Mouse (Mus musculus) left cerebral cortex, adult 18-20 months (tissue): ENCODE results near the gene AC131692.1. TPM values are rescaled to one million over a fixed set of nuclear protein-coding genes. Genes with fewer than 3 reads are reported as not detected.
A peak's percentile ranks its signal among the peaks of the same experiment; 100 is the strongest.

Experiments
- DNase-seq, 2 experiments: peaks; one replicate each; pipeline ENCODE4 v3.0.0; 2021 to 2022; ENCODE audit warnings: low spot score in 2 of 2, mixed read lengths in 1 of 2
- total RNA-seq, 2 experiments: library from RNA; stranded (reverse); gene quantifications; 2 replicates each; pipeline ENCODE4 v1.2.3; 2021

Gene AC131692.1
- total RNA-seq, 2 experiments from 2014 or later, result not detected

DNA sequence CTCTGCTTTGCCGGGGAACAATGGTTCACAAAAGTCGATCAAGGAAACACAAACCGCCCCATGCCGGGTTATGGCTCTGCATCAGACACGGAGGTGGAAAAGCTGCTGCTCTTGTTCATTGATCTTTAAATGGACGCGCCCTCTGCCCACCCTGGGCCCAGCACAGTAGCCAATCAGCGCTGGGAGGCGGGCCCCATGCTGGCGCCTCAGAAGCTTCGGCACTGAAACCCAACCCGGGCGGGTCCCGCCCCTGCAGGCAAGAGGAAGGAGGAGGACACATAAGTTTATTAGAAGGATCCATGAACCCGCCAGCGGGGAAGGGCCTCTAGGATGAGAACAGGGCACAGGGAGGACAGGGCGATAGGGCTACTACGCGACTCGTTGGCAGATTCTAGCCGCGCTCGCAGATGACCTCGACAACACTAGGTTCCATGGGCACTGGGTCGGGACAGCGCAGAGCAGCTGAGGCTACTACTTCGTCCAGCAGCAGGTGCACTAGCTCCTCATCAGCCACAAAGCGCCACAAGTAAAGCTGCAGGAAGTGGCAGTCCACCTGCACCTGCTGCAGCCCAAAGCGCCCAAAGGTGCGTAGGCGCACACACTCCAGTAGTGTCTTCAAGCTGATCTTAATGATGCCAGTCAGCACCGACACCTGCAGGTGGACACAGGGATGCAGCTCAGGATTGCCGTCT, 26.3 kb upstream of the AC131692.1 start, which contains the start of gene Tm7sf2:
Tm7sf2 (minus strand) TSS at position 650 of the 692 bp plus-strand sequence.
- DNase-seq, result peak; percentile 78 to 87

DNA sequence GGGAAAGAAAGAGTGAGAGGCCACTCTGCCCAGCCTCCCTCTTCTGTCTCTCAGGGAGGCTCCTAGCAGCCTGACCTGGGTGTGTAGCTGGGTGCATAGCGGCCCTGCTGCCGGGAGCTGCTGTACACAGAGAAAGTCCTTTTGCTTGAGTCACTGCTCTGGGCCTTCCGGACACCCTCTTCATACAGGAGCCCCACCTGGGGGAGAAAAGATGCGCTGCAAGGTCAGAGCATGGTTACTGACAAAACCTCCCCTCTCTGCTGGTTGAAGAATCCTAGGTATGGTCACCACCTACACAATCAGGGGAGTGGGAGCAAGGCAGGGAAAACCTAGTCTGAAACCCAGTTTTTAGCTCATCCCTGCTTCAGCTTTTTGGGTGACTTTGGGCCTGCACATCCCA, 25.3 kb upstream of the AC131692.1 start:
- DNase-seq, result no peak

DNA sequence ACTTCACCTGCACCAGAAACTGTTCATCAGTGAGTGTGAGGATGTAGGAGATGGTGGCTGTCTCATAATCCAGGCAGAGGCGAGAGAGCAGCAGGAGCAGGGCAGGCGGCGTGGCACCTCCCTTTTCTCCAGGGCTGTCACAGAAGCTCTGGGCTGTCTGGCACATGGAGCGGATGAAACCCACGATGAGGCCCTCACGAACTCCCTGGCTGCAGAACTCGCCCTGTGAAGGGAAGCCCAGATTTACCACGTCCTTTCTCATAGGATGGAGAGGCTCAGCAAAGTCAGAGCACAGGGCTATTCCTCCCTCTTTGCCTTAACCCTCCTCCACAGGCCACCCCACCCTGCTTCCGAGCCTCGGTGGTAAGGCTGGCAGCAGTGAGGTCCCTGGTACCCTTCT, 24.4 kb upstream of the AC131692.1 start:
- no peak for DNase-seq

DNA sequence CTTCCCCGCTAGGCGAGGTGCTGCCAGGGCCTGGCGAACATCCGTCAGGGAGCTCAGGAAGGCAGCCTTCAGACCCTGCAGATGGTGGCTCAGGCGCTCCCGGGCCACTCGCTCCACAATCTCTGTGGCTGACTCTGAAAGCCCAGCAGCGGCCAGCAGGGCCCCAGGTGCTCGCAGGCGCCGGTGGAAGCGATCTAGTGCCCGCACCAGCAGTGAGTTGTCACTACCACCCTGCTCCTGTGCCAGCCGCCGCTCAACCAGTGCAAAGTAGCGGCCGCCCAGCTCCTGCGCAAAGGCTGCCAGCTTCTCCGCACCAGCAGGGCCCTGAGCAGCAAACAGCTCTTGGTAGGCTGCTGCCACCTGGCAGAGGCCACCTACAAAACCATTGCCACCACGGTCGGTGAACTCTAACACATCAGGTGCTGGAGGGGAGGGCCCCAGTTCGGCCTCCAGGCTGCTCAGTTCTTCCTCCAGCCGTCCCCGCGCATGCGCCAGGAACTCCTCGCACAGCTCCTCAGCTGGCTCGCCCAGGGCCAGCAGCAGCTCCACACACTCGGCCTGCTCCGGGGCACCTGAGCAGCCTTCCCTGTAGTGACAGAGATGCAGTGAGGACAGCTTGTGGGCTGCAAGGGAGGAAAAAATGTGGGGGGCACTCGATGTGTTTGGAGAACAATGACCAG, 23.5 kb upstream of the AC131692.1 start:
- no peak for DNase-seq

DNA sequence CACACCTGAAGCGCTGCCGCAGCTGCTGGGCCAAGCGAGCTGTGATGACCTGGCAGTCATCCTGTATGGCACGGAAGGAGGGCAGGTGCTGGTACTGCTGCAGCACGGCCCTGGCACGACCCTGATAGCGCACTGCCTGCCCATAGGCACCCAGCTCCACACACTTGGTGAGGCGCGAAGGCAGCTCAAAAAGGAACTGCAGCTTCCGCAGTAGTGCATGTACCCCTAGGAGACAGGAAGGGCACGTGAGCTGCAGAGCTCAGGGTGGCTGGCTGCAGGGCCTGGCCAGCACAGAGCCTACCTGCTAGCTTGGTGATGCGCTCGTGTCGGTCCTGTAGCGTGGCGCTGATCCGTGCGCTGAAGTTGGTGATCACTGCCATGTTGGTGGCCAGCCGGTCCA, 23.0 kb upstream of the AC131692.1 start:
- DNase-seq, result no peak

DNA sequence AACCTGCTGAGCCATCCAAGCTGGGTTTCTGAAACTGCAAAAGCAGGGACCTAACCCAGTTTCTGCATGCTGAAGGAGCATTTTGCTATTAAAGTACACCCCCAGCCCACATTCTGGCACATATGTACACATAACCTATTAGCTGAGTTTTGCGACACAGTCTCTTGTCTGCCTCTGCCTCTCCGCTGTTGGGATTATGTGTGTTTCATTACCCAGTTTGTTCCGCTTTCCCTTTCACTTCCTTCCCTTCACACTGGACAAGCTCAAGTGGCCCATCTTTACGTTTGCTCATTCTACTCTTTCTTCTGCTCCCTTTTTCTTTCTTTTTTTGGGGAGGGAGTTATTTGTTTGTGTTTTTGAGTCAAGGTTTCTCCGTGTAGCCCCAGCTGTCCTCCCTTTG, 20.3 kb upstream of the AC131692.1 start:
- DNase-seq, result no peak

DNA sequence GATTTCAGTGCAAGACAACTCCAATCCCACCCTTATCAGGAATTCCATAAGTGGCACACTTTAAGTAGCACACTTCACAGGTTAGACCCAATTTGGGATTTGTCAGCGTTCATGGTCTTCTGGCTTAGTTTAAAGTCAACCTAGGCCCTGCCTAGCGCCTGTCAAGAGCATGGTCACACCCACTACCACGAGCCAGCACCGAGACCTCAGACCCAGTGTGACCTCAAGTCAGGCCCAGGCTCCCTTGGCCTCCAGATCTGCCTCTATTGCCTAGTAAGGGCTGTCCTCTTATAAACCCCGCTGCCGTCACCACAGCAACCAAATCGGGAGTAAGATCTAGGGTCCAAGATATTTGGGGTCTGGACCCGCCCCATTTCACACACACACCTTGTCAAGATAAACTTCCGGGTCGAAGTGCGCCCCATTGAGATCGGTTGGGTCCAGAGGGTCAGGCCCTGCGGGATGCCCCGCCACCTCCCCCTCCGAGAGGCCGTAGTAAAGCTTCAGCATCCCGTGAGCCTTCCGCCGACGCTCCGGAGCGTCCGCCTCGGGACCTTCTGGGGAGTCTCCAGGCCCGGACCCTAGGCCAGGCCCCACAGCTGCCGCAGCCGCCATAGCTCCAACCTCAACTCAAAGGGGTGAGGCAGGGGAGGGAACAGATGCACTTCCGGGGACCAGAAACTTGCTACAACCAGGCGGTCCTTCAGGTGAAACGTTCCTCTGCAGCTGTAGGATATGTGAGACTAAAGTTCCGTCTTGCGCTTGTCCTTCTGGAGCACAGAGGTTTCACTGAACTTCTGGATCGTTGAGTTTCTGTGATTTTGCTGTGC, 17.4 kb upstream of the AC131692.1 start, which contains the start of gene Vps51:
Vps51 (minus strand) TSS at position 668 of the 830 bp plus-strand sequence.
- peak; percentile 87 to 88 for DNase-seq

DNA sequence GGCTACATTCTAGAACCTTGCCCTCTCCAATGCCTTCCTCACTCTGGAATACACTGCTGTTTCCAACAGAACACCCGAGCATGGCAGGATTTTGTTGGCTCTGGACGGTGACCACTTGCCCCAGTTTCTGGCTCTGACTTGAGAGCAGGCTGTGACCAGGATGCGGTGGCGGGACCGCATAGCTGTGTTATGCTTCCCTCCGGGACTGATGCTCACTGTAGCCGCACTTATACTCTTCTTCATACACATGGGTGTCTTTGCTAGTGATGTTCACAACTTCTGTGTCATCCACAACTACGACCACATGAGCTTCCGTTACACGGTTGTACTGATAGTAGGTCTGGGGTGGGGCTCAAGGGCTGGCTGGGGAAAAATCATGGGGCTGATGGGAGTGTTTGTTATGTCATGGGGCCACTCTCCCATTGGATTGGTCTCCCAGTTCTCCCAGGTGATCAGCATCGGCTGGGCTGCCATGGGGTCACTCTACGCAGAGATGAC, 14.2 kb upstream of the AC131692.1 start, which contains the start of gene Tmem262:
Tmem262 (plus strand) TSS at position 51 of the 498 bp plus-strand sequence.
- DNase-seq, result no peak

DNA sequence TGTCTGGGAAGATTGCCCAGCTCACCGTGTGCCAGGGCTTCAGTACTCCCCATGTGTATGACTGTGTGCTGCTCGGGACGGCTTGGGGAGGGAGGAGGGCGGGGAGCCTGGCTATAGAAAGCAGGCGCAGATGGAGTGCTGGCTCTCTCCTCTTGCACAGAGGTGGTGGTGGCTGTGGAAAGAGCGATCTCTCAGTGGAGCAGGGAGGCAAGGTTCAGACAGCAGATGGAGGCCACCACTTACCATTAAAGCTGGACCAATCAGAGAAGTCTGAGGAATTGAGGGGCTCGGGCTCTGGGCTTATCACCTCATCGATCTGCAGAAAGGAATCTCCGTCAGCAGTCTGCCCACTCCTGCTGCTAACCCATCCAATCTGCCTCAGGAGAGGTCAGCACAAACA, 12.1 kb upstream of the AC131692.1 start, which contains the start of gene Gm28374:
Gm28374 (minus strand) TSS at position 101 of the 400 bp plus-strand sequence.
- DNase-seq, result no peak

DNA sequence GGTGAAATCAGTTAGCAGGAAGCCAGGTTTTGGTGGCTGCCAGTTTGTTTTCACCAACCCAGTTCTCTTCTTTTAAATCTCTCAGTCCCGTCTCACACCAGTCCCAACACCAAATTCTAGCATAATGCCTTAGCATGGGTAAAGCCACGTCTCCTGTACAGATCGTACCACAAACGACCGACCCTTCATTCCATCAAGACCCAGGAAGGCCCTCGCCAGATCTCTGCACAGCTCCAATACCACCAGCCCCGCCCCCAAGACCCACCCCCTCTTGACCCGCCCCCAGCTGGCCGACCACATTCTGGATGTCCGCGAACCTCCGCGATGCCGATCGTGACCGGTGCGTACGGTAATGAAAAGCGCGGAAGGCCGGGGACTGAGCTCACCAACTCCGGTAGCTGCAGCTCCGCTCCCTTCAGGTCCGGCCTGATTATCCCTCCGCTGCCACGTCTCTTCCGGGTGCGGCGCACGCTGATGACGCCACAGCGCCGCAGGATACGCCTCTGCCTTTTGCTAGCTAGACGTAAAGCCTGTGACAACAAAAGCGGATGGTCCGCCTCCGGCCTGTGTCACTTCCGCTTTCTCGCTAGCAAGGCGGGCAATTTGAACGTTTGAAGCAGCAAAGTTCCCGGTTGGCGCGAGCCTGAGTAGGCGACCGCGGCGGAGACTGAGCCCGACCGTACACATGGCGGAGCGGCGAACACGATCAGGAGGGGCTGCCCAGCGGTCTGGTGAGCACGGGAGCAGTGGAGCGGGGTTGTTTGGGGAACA, 9.6 kb upstream of the AC131692.1 start, which contains the start of the genes Zfpl1 and Cdca5:
Zfpl1 (minus strand) TSS at position 479 of the 771 bp plus-strand sequence.
Cdca5 (plus strand) TSS at position 506 of the 771 bp plus-strand sequence.
- DNase-seq, result peak; percentile 95 to 96

DNA sequence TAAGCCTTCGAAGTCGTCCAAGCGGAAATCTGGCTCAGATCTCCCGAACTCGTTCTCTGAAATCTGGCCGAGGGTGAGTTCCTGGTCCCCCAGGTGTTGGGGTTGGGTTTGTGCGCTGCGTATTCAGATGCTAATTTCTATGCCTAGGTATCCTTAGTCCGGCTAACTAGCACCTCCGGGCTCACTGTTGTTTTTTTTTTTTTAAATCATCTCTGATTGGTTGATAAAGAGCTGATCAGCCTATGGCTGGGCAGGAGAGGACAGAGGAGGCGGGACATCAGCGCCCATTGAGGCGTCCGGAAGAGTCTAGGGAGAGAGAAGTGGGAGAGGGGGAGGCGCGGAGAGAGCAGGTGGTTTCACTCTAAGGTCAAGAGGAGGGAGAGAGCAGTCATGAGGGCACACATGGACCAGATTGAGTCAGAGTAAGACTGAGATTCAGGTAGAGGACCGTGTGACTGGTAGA, 8.8 kb upstream of the AC131692.1 start:
- DNase-seq, result no peak

DNA sequence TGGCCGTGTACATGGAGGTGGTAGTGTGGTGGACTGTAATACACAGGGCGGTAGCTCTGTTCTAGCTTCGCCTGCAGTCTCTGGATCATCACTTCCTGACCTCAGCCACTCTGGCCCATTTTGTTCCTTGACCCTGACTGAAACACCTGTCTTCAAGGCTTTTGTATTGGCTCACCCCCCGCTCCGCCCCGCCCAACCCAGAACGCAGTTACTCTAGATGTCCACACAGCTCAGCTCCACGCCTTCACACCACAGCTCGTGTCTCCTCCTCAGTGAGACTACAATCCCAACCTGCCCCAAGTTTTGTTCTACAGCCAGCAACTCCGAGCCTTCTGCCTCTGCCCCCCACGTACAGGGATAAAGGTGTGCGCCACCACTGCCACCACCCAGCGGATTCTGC, 5.4 kb upstream of the AC131692.1 start:
- no peak for DNase-seq

DNA sequence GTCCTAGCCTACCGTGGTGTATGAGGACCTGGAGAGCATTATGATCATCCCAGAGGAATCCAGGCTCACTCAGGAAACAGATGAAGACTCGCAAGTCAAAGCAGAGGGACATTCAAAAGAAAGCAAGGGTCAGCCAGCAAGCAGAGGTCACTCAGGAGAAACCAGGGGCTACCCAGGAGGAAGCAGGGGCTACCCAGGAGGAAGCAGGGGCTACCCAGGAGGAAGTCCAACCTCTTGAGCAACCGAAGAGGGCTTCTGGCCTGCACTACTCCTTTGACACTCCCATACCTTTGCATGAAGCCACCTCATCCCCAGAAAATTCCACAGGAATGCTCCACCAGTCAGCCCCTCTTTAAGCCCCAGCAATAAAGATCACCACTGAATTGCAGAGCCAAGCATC, 3.6 kb downstream of the AC131692.1 start:
- DNase-seq, result no peak

DNA sequence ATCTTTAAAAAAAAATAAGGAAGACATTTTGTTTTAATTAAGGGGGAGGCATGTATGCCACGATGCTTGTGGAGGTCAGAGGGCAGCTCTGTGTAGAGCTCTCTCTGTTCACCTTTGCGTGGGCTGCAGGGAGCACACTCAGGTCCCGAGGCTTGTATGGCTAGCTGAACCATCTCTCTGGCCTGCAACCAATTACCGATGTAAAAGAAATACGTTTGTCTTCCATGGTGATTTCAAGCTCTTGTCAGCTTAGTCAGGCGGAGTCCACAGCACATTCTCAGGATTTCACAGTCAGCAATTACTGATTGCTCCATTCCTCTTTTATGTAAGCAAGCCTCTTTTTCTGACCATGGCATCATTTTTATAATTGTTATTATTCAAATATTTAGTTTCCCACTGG, 7.0 kb downstream of the AC131692.1 start:
- DNase-seq, result no peak

DNA sequence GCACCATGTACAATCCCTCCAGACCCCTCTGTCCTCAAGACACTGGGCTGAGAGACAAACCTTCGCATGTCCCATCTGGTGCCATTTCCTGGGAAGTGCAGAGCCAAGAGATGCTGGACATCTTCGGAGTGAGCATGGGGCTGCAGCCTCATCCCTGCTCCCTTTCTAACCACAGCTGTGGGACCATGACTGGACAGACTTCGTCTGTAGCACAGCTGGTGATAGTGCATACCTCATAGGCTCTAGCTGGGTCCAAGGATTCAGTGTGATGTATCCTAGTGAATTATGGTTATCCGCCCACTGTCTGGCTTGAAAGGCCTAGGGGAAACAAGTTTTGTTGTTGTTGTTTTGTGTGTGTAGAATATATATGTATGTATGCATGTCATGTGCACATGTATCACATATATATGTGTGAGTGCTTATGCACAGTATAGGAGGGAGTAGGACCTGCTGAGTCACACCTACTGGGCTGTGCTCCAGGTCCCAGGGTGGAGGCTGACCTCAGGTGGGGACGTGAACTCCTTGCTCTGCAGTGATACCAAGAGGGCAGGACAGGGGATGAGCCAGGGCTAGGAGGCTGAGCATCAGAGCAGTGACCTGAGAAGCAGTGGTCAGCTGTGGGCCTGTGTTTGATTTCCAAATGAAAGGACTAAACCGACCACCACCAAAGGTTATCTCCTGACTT, 8.1 kb downstream of the AC131692.1 start:
- no peak for DNase-seq

DNA sequence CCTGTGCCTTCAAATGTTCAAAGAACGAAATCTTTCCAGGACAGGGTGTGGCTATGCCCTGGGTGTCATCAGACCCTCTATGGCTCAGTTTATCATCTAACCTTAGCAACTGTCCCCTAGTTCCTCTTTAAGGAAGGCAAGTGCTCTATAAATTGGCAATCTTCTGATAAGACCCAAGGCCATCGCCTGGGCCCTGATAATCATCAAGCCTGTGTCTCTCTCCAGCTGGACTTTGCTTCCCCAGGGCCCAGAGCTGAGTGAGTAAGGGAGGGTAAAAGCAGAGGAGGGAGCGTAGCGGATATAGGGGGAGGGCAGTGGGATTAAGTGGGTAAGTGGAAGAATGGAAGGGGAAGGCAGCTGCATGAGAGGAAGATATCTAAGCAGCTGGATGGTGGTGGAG, 10.3 kb downstream of the AC131692.1 start:
- DNase-seq, result no peak

DNA sequence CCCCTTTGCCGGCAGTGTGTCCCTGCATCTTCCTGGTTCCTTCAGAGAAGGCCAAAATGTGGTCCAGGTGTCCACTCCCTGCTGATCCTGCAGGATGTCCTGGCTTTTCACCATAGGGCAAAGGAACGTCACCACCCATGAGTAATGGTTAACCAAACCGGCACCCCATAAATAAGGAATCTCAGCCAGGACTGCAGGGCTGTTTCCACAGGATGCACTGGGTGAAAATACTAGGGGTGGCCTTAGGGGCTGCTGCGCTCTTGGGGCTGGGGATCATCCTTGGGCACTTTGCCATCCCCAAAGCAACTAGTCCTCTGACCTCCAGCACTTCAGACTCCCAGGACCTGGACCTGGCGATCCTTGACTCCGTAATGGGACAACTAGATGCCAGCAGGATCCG, 11.4 kb downstream of the AC131692.1 start, which contains the start of gene Naaladl1:
Naaladl1 (plus strand) TSS at position 197 of the 400 bp plus-strand sequence.
- DNase-seq, result no peak

DNA sequence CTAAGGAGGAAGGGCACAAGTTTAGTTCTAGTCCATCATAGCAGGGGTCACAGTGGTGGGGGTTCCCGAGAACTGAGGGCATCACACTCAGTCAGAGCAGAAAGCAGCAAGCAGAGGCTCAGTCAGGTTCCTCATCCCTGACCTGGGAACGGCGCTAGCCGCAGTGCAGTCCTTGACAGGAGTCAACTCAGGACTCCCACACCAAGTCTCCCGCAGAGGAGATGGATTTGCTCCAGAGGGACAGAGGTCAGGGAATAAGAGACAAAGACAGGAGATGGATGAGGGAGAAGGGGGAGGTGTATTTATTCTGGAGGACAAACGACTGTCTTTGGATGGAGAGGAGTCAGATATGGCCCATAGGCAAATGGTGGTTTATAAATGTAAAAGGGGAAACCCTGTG, 18.9 kb downstream of the AC131692.1 start:
- DNase-seq, result no peak

DNA sequence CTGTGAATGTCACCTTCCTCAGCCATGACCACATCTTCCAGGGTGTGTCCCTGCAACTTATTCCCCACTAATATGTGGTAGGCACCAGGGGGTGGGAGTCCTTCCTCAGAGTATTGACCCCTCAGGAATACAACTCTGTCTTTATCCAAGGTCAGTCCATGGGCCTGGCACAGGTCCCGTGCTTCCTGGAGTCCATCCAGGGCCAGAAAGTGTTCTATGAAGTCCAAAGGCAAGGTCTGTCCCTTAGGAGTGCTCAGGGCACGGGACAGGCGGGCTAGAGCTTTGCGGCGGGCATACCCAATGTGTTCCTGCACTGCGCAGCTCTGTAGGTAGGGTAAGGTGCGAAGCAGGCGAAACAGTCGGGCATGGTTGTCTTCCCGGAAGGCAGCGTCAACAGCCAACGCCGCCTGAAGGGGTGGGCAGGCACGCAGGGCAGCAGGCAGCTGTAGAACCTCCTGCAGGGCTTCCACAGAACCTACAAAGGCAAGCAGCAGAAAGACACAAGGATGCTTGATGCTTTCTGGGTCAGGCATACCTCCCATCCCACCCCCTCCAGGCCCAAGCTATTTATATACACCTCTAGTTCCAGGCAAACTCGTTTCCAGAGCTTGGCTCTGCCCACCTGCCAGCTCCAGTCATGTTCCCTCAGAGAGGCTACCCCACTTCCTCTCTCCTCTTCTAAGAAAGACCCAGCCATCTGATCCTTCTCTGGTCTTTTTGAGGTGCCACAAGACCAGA, 22.1 kb downstream of the AC131692.1 start:
- no peak for DNase-seq
